Mouse (Mus musculus): ENCODE results near the gene Smarca2.

DNA sequence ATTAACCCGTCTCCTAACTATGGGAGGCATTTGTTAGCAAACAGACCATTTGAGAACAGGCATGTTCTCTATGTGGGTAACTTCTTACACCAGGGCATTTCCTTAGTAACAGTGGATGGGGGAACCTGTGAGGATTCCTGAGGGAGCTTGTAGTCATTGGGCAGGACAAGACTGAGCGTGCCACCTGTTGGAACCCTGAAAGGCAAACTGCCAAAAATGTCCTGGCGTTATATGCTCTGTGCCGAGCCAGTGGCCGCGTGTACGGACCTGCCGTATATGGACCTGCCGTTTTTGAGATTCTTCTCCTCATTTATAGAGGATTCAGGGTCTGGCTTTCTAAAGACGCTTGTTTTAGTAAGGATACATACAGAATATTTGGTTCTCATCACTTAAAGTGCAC lies 141.4 kb downstream of the Smarca2 start:
- TF ChIP-seq CTCF (conservative IDR thresholded peaks at IDR 0.05; ENCODE audit: low read length) (no peak), NANOG (IDR thresholded peaks at IDR 0.05; ENCODE audit: borderline replicate concordance, low read length) (no peak)

Measured in E14TG2a.4 (cell line).